Mouse (Mus musculus): ENCODE measurements around the gene Psat1.

Psat1 gene

DNA sequence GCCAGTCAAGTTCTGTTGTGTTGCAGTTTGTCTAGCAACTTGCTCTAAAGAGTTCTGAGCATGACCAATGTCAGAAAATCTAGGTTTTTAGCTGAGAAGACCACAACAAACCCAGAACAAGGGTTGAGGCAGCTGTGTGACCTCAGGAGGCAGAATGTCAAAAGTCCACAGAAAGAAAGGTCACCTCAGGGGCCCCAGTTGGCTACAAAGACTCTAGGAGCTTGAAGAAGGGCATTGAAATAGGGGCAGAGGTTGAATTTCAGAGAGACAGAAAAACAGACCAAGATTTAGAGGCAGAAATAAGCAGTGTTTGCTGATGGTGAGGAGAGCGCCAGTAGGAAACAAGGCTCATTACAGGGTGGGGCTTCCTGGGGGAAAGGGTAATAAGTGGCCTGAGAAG, 81.0 kb downstream of the Psat1 start:
- DNase-seq (ENCODE audit: low spot score in 2 of 2) = no peak

- DNase-seq (ENCODE audit: low spot score in 2 of 2) = peak in 1 of 2 experiments; percentile 13
Observed at GRCm38 (mm10) chr19:15865431-15865830, 81.7 kb downstream of the Psat1 start.

GRCm38 (mm10) chr19:15864129-15864528, 83.0 kb downstream of the Psat1 start:
- no peak for DNase-seq (ENCODE audit: low spot score in 2 of 2)

DNA sequence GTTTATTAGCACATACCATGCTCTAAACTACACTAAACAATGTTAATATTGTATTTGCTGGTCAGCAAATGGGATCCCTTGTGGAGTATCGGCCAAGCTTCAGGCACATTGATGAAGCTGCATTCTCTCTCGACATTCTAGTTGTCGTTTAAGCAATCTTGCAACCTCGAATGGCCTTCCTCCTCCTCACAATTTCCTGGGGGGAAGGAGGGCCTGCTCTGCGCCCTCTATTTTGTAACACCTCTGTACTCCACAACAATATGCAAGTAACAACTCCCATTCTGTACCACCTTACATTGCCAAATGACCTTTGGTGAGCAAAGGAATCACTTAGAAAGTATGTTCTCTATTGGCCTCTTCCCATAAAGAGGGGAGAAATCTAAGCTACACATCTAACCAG, 91.8 kb downstream of the Psat1 start:
- DNase-seq (ENCODE audit: low spot score in 2 of 2) = no peak

Data from left cerebral cortex, adult 9 months (tissue).